Mouse (Mus musculus) G1E (cell line): Measurements from ENCODE around the gene Ric8b. TPM values are rescaled to one million over a fixed set of nuclear protein-coding genes. Genes with fewer than 3 reads are reported as not detected.

ENCODE experiments used
- ATAC-seq: 2 replicates; pipeline ENCODE4 v1.8.0; 2016; ENCODE audit warnings: mild to moderate bottlenecking; ENCODE audit not compliant: insufficient number of reproducible peaks, poor library complexity, low FRiP score, severe bottlenecking; ENCODE audit errors: extremely low read depth
- DNase-seq: peaks from one replicate; pipeline ENCODE4 v3.0.0; 2012; ENCODE audit warnings: low spot score
- H3K27me3 ChIP-seq: 2 replicates; pipeline ENCODE4 v1.6.1; 2012; ENCODE audit warnings: mild to moderate bottlenecking, low read length, inconsistent platforms; ENCODE audit not compliant: insufficient read depth
- H3K36me3 ChIP-seq: replicated peaks from 2 replicates; pipeline ENCODE3; 2012; ENCODE audit warnings: mild to moderate bottlenecking, inconsistent platforms
- H3K4me1 ChIP-seq: 2 replicates; pipeline ENCODE4 v1.6.1; 2012; ENCODE audit warnings: low read depth, low read length, inconsistent platforms, mixed read lengths; ENCODE audit not compliant: insufficient read depth
- H3K4me3 ChIP-seq: 2 replicates; pipeline ENCODE4 v1.5.1; 2012; ENCODE audit warnings: low read depth, mild to moderate bottlenecking, inconsistent platforms, low read length, moderate library complexity, mixed read lengths
- H3K9me3 ChIP-seq: replicated peaks from 2 replicates; pipeline ENCODE4 v1.6.1; 2012; ENCODE audit warnings: inconsistent platforms
- CTCF ChIP-seq: IDR thresholded peaks from 2 replicates; pipeline ENCODE4 v1.5.1; 2012; ENCODE audit warnings: low read depth, low read length, inconsistent platforms, mixed read lengths
- GATA1 ChIP-seq: IDR thresholded peaks from 2 replicates; pipeline ENCODE4 v1.6.1; 2012; ENCODE audit warnings: borderline replicate concordance, low read length, inconsistent platforms, mixed read lengths
- GATA2 ChIP-seq: IDR thresholded peaks from 2 replicates; pipeline ENCODE4 v1.6.1; 2012; ENCODE audit warnings: low read depth, low read length, inconsistent platforms, borderline replicate concordance
- POLR2AphosphoS5 ChIP-seq: IDR thresholded peaks from 2 replicates; pipeline ENCODE4 v1.6.1; 2012; ENCODE audit warnings: low read depth, low read length, inconsistent platforms; ENCODE audit not compliant: insufficient replicate concordance
- TAL1 ChIP-seq: conservative IDR thresholded peaks from 2 replicates; pipeline ENCODE4 v1.6.1; 2012; ENCODE audit warnings: low read depth, low read length, inconsistent platforms, mixed read lengths
- polyA plus RNA-seq: library from polyadenylated mRNA; stranded (reverse); fragments of >175 nt; gene quantifications from 2 replicates; pipeline ENCODE4 v1.2.3, GENCODE M21; 2012
- total RNA-seq, 2 experiments: library from RNA; stranded (forward) in 1 of 2; stranded (reverse) in 1 of 2; fragments of 200-1000 nt in 1 of 2; fragments of >200 nt in 1 of 2; fragmentation: Nextera tagmentation in 1 of 2; gene quantifications; 2 replicates each; pipeline ENCODE4 v1.2.3; 2014 to 2017

Gene Ric8b
- total and polyA plus RNA-seq, 3 experiments: 2.0 to 16.2 (median 15.2) TPM

DNA sequence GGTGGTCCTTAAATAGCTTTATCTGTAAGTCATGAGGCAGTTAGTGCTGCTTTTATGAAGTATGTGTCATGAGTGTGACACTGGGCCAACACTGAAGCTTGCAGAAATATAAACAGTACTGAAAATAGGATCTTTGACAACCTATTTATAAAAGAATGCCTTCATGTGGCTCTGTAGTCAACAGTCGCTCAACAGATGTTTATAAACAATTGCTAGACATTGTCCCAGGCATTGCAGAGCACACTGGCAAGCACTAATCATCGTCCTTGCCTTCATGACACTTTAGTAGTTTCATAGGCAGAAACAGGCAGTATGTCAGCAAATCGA lies 32.2 kb downstream of the Ric8b start:
- Histone ChIP-seq H3K9me3 (no peaks in the 10 kb centered on the region), H3K4me1 (no peaks in the 10 kb centered on the region), H3K27me3 (no peaks in the 10 kb centered on the region), H3K4me3 (no peak overlapping the region), H3K36me3 (peaks cover 76% of the 10 kb centered on the region)
- TF ChIP-seq TAL1 (no peak), GATA1 (no peak), GATA2 (no peak), CTCF (no peak), POLR2AphosphoS5 (no peak)
- no peak for DNase-seq
- ATAC-seq: no peak

DNA sequence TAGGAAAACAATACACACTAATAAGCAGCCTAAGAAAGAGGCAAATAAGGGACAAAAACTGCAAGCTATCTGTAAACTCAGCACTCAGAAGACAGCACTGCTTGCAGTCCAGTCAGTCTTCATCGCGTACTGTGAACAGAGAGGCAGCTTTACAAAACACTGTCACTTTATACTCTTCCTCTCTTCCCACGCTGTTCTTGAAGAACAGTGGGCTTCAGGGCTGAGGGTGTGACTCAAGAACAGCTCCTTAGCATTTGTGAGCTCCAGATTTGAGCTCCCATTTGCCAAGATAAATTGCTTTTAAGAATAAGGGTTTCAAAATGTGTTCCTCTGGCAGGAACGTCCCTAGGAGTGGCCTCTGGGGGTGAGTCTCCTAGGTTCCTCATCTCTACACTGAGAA lies 33.0 kb downstream of the Ric8b start:
- ATAC-seq (no peak), DNase-seq (no peak)
- no peak for TF ChIP-seq CTCF
- TF ChIP-seq TAL1: no peak
- no peak for TF ChIP-seq POLR2AphosphoS5
- TF ChIP-seq GATA1: no peak
- no peak for TF ChIP-seq GATA2
- no peaks in the 10 kb centered on the region for H3K9me3 ChIP-seq
- H3K27me3 ChIP-seq: no peaks in the 10 kb centered on the region
- H3K4me1 ChIP-seq: no peaks in the 10 kb centered on the region
- peaks cover 76% of the 10 kb centered on the region for H3K36me3 ChIP-seq
- no peak overlapping the region for H3K4me3 ChIP-seq

DNA sequence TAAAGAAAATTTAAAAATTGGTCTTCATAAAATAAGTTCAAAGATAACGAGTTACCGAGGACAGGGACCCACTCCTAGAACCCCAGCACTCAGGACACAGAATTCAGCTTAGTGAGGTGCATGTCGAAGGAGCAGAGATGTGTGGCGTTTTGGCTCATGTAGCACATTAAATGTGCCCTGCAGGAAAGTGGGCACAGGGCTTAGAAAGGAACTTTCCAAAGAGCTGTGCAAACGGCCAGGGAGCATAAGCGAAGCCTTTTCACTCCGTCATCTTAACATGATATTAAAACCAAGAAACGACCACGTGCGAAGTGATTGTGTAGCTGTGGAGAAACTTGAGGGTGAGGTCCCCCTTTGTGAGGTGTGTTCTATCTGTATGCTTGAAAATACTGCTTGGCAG lies 36.8 kb downstream of the Ric8b start:
- Histone ChIP-seq H3K4me3 (no peak overlapping the region), H3K27me3 (no peaks in the 10 kb centered on the region), H3K4me1 (peaks cover 8% of the 10 kb centered on the region; the same call in 1 of the 2 replicates), H3K36me3 (peaks cover 78% of the 10 kb centered on the region), H3K9me3 (no peaks in the 10 kb centered on the region)
- DNase-seq (no peak), ATAC-seq (no peak)
- TF ChIP-seq GATA2 (no peak), CTCF (no peak), TAL1 (no peak), GATA1 (no peak), POLR2AphosphoS5 (no peak)

DNA sequence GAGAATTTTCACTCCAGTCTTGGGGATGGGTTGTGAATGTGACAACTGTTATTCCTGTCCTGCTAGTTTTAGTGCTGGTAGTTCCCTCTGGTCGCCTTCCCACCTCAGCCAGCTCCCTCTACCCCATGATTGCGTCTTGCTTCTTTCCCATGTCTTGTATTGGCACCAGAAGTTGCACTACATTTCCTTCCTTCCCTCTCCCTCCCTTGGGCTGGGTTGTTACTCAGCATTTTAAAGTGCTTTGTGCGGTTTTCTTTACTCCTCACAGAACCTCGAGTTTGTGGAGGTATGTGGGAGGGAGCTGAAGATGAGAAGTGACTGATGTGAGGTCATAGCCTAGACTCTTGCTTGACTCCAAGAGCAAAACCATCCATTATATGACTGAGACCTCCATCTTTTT lies 38.8 kb downstream of the Ric8b start:
- H3K4me1 ChIP-seq: peaks cover 8% of the 10 kb centered on the region; the same call in 1 of the 2 replicates
- DNase-seq (no peak), ATAC-seq (peak; percentile 43; the same call in 1 of the 2 replicates)
- TF ChIP-seq CTCF (no peak), TAL1 (no peak), GATA1 (no peak), POLR2AphosphoS5 (no peak), GATA2 (no peak)
- H3K4me3 ChIP-seq: no peak overlapping the region
- peaks cover 78% of the 10 kb centered on the region for H3K36me3 ChIP-seq
- H3K27me3 ChIP-seq: no peaks in the 10 kb centered on the region
- H3K9me3 ChIP-seq: no peaks in the 10 kb centered on the region

DNA sequence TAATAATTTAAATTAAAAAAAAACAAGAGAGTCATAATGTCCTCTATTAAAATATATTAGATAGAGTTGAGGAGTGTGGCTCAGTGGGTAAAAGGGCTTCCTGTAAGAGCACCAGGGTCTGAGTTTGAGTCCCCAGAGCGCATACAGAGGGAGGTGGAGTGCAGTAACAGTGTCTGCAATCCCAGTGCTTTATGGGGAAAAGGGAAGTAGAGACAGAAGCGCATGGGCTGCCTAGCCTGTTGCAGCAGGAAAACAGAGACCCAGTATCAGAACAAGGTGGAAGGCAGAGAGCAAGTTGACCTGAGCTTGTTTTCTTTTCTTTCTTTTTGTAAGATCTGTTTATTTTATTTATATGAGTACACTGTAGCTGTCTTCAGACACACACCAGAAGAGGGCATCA lies 41.2 kb downstream of the Ric8b start:
- peaks cover 76% of the 10 kb centered on the region for H3K36me3 ChIP-seq
- no peaks in the 10 kb centered on the region for H3K27me3 ChIP-seq
- peaks cover 10% of the 10 kb centered on the region for H3K4me1 ChIP-seq
- no peaks in the 10 kb centered on the region for H3K9me3 ChIP-seq
- no peak overlapping the region for H3K4me3 ChIP-seq
- no peak for TF ChIP-seq GATA2
- no peak for TF ChIP-seq CTCF
- ATAC-seq: no peak
- no peak for DNase-seq

DNA sequence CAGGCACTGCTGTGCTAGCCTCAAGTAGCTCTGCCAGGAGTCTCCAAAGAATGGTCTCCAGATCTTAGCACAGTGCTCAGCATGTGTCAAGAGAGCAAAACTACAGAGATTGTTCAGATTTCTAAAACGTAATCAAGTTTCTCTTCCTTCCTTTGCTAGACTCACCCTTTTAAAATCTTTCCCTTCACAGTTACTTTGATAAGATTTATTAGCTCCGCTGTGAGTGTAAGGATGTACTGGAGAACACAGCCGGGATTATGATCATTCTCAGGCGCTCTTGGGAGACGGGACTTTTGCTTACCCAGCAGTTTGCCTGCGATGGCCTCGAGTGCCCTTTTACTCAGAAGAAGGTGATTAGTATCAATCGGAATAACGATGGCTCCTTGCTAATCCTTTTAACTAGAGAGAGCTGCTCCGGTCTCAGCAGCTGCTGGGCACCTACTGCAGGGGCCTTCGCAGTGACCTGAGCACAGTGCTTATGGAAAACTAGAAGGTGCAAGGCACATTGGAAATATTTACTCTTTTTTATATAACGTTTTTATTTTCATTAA lies 43.0 kb downstream of the Ric8b start:
- H3K9me3 ChIP-seq: no peaks in the 10 kb centered on the region
- no peak for ATAC-seq
- H3K4me1 ChIP-seq: peaks cover 10% of the 10 kb centered on the region
- no peaks in the 10 kb centered on the region for H3K27me3 ChIP-seq
- H3K4me3 ChIP-seq: no peak overlapping the region
- peaks cover 78% of the 10 kb centered on the region for H3K36me3 ChIP-seq
- TF ChIP-seq GATA1 (no peak), GATA2 (no peak), POLR2AphosphoS5 (no peak)
- no peak for DNase-seq

DNA sequence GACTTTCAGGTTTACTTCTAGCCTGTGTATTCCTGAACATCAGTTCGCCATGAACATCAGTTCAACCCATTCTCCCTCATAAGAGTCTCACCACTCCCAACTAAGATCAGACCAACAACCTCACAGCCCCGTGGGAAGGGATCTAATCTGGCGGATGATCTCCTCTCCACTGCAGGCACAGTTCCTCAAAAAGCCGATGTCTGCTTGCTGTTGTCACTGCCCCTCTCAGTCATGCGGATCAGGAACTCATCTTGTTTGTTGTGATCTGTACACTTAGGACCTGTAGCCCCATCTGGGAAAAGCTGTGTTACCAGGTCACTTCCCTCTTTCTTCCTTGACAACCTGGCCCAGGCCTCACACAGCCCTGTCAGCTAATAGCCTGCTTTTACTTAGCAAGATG lies 45.7 kb downstream of the Ric8b start:
- Histone ChIP-seq H3K36me3 (peaks cover 75% of the 10 kb centered on the region), H3K4me3 (no peak overlapping the region), H3K27me3 (no peaks in the 10 kb centered on the region), H3K4me1 (peaks cover 3% of the 10 kb centered on the region), H3K9me3 (no peaks in the 10 kb centered on the region)
- no peak for TF ChIP-seq CTCF
- TF ChIP-seq GATA1: no peak
- no peak for TF ChIP-seq TAL1
- no peak for TF ChIP-seq GATA2
- TF ChIP-seq POLR2AphosphoS5: no peak
- DNase-seq: no peak
- 0 out of 2 replicates have a peak, but pooled peaks have one; percentile 28 for ATAC-seq
